11 mouse cellular contexts compared by ENCODE assay signal in the genomic region with DNA sequence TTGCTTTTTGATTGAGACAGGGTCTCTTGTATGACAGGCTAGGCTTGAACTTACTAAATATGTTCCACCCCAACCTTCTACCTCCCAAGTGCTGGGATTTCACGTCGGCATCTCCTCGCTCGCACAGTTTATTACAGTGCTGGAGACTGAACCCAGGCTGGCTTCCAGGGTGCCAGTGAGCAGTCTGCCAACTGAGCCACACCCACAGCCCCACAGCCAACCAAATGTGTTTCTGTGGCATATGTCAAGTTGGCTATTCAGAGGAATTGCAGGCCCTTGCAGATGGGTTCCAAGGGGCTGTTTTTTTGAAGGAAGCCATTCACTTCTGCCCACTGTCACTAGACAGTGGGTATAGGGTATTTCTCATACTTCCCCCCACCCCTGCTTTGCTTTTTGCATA. TPM values are rescaled to one million over a fixed set of nuclear protein-coding genes. Genes with fewer than 3 reads are reported as not detected.
DNase-seq lines count a peak whose midpoint lies in the region; ATAC-seq and TF ChIP-seq lines count a peak whose summit lies in the region.
"Had no signal": no experiment of that assay in that cellular context is flagged by ENCODE, and none has a peak within 500 bp of the region (broad histone marks: within the 10 kb centered on the region; RNA-seq: fewer than 3 reads in every experiment).

No protein-coding gene starts in this region.

- no peak for TF ChIP-seq CTCF in forebrain, postnatal 0 days (IDR thresholded peaks at IDR 0.05; ENCODE audit: low read depth)

- H3K27me3 ChIP-seq in forebrain, postnatal 0 days (ENCODE audit: insufficient read depth, low read length): no peaks in the 10 kb centered on the region
- 0 out of 2 replicates have a peak, but pooled peaks cover under 1% of the 10 kb centered on the region for H3K27me3 ChIP-seq in forebrain, embryonic 10.5 days (ENCODE audit: poor library complexity, severe bottlenecking)
- H3K27me3 ChIP-seq in heart, embryonic 15.5 days: no peaks in the 10 kb centered on the region
- H3K27me3 ChIP-seq in stomach, embryonic 16.5 days (ENCODE audit: control insufficient read depth, insufficient read depth, low read length): no peaks in the 10 kb centered on the region
- no peaks in the 10 kb centered on the region for H3K27me3 ChIP-seq in kidney, embryonic 15.5 days
- H3K27me3 ChIP-seq: limb, embryonic 12.5 days; neural tube, embryonic 12.5 days had no signal

- H3K27ac ChIP-seq in forebrain, postnatal 0 days (ENCODE audit: low read depth, low read length): no peak overlapping the region
- no peak overlapping the region for H3K27ac ChIP-seq in forebrain, embryonic 10.5 days
- H3K27ac ChIP-seq in heart, embryonic 15.5 days: peak overlapping the region; percentile 98
- peak overlapping the region; percentile 20 for H3K27ac ChIP-seq in stomach, embryonic 16.5 days (ENCODE audit: low read length)
- H3K27ac ChIP-seq in kidney, embryonic 15.5 days: no peak overlapping the region
- H3K27ac ChIP-seq: limb, embryonic 12.5 days; neural tube, embryonic 12.5 days had no signal

- peak; percentile 57 for DNase-seq in forebrain, postnatal 0 days
- no peak for DNase-seq in forebrain, embryonic 10.5 days (ENCODE audit: extremely low spot score, low spot score)
- peak; percentile 36 for DNase-seq in ovary, postnatal 36 days (ENCODE audit: low spot score)
- no peak for DNase-seq in ovary, postnatal 14 days (ENCODE audit: low spot score)
- DNase-seq in left cerebral cortex, adult 8-10 months (ENCODE audit: low spot score in 2 of 2): no peak
- DNase-seq: thymus, postnatal 14 days had no signal

- H3K36me3 ChIP-seq in forebrain, postnatal 0 days (ENCODE audit: insufficient read depth): no peaks in the 10 kb centered on the region; the same call in 1 of the 2 replicates
- H3K36me3 ChIP-seq in forebrain, embryonic 10.5 days (replicated peaks): no peaks in the 10 kb centered on the region
- peaks cover 4% of the 10 kb centered on the region; the same call in 1 of the 2 replicates for H3K36me3 ChIP-seq in heart, embryonic 15.5 days
- no peaks in the 10 kb centered on the region for H3K36me3 ChIP-seq in stomach, embryonic 16.5 days (ENCODE audit: control insufficient read depth, insufficient read depth, low read length)
- peaks cover 13% of the 10 kb centered on the region for H3K36me3 ChIP-seq in kidney, embryonic 15.5 days
- H3K36me3 ChIP-seq: neural tube, embryonic 12.5 days had no signal

- no peak overlapping the region for H3K4me3 ChIP-seq in forebrain, postnatal 0 days (ENCODE audit: low read depth, low read length)
- no peak overlapping the region for H3K4me3 ChIP-seq in forebrain, embryonic 10.5 days
- no peak overlapping the region for H3K4me3 ChIP-seq in heart, embryonic 15.5 days
- H3K4me3 ChIP-seq in stomach, embryonic 16.5 days (replicated peaks; ENCODE audit: low read length): no peak overlapping the region
- no peak overlapping the region for H3K4me3 ChIP-seq in kidney, embryonic 15.5 days (replicated peaks)
- H3K4me3 ChIP-seq: limb, embryonic 12.5 days; neural tube, embryonic 12.5 days had no signal

- no peaks in the 10 kb centered on the region for H3K9me3 ChIP-seq in forebrain, postnatal 0 days (ENCODE audit: low read length)
- no peaks in the 10 kb centered on the region for H3K9me3 ChIP-seq in forebrain, embryonic 10.5 days
- H3K9me3 ChIP-seq in heart, embryonic 15.5 days (replicated peaks): no peaks in the 10 kb centered on the region
- no peaks in the 10 kb centered on the region for H3K9me3 ChIP-seq in stomach, embryonic 16.5 days (replicated peaks; ENCODE audit: control insufficient read depth, low read length)
- H3K9me3 ChIP-seq in kidney, embryonic 15.5 days (replicated peaks): no peaks in the 10 kb centered on the region
- H3K9me3 ChIP-seq: limb, embryonic 12.5 days; neural tube, embryonic 12.5 days had no signal

- H3K4me1 ChIP-seq in forebrain, postnatal 0 days (ENCODE audit: insufficient read depth): peaks cover 34% of the 10 kb centered on the region
- peaks cover 36% of the 10 kb centered on the region for H3K4me1 ChIP-seq in forebrain, embryonic 10.5 days
- peaks cover 91% of the 10 kb centered on the region for H3K4me1 ChIP-seq in heart, embryonic 15.5 days (replicated peaks)
- H3K4me1 ChIP-seq in stomach, embryonic 16.5 days (ENCODE audit: control insufficient read depth, insufficient read depth, low read length): peaks cover 86% of the 10 kb centered on the region
- peaks cover 85% of the 10 kb centered on the region for H3K4me1 ChIP-seq in kidney, embryonic 15.5 days

- WGBS in forebrain, postnatal 0 days: 42% methylated on average over 4 of the region's 4 CpGs
- 96% methylated on average over 4 of the region's 4 CpGs for WGBS in forebrain, embryonic 10.5 days
- 66% methylated on average over 4 of the region's 4 CpGs for WGBS in heart, embryonic 15.5 days
- 64% methylated on average over 4 of the region's 4 CpGs for WGBS in stomach, embryonic 16.5 days
- 84% methylated on average over 4 of the region's 4 CpGs for WGBS in kidney, embryonic 15.5 days

- no peak overlapping the region for H3K4me2 ChIP-seq in forebrain, postnatal 0 days (ENCODE audit: low read depth)
- no peak overlapping the region for H3K4me2 ChIP-seq in heart, embryonic 15.5 days
- H3K4me2 ChIP-seq in stomach, embryonic 16.5 days (ENCODE audit: low read depth, low read length): no peak overlapping the region
- no peak overlapping the region for H3K4me2 ChIP-seq in kidney, embryonic 15.5 days
- H3K4me2 ChIP-seq: limb, embryonic 12.5 days; neural tube, embryonic 12.5 days had no signal

- H3K9ac ChIP-seq in forebrain, postnatal 0 days: no peak overlapping the region
- no peak overlapping the region for H3K9ac ChIP-seq in heart, embryonic 15.5 days
- no peak overlapping the region for H3K9ac ChIP-seq in stomach, embryonic 16.5 days (ENCODE audit: low read length)
- H3K9ac ChIP-seq in kidney, embryonic 15.5 days: no peak overlapping the region
- H3K9ac ChIP-seq: limb, embryonic 12.5 days; neural tube, embryonic 12.5 days had no signal

- ATAC-seq in forebrain, postnatal 0 days: no peak
- no peak for ATAC-seq in heart, embryonic 15.5 days (replicated peaks; ENCODE audit: insufficient number of reproducible peaks, insufficient read depth, low FRiP score, low read depth)
- no peak for ATAC-seq in stomach, embryonic 16.5 days (ENCODE audit: insufficient read depth, low FRiP score)
- no peak for ATAC-seq in kidney, embryonic 15.5 days (replicated peaks; ENCODE audit: low FRiP score)

RNA-seq across cellular contexts. Expression of a gene that starts 7.3 kb away (rescaled TPM):
- total RNA-seq in forebrain, postnatal 0 days (2014; rRNA removed): 52.3 and 57.2 TPM in 2 replicates
- 40.5 and 50.2 TPM in 2 replicates for polyA plus RNA-seq in forebrain, postnatal 0 days (2015; fragmentation: Nextera tagmentation; extraction: Ambion mirVana)
- polyA plus RNA-seq in forebrain, embryonic 10.5 days (2016; fragmentation: Nextera tagmentation; extraction: Ambion mirVana): 35.4 and 38.9 TPM in 2 replicates
- polyA plus RNA-seq in heart, embryonic 15.5 days (2015; fragmentation: Nextera tagmentation; extraction: Ambion mirVana): 315 and 367 TPM in 2 replicates
- polyA plus RNA-seq in stomach, embryonic 16.5 days (2015; fragmentation: Nextera tagmentation; extraction: Ambion mirVana): 364 and 365 TPM in 2 replicates
- total RNA-seq in left cerebral cortex, adult 8-10 months (2022): 10 to 100 TPM; 81.9 to 92.8 (median 85.4) TPM
- polyA plus RNA-seq in kidney, embryonic 15.5 days (2015; fragmentation: Nextera tagmentation; extraction: Ambion mirVana): 201 and 233 TPM in 2 replicates

RNA-seq across cellular contexts. Expression of a gene that starts 52.0 kb away (rescaled TPM):
- 0.48 and 0.62 TPM in 2 replicates for total RNA-seq in forebrain, postnatal 0 days (2014; rRNA removed)
- 0.18 and 0.29 TPM in 2 replicates for polyA plus RNA-seq in forebrain, postnatal 0 days (2015; fragmentation: Nextera tagmentation; extraction: Ambion mirVana)
- 0.25 and 0.73 TPM in 2 replicates for polyA plus RNA-seq in forebrain, embryonic 10.5 days (2016; fragmentation: Nextera tagmentation; extraction: Ambion mirVana)
- 17.6 and 21.4 TPM in 2 replicates for polyA plus RNA-seq in heart, embryonic 15.5 days (2015; fragmentation: Nextera tagmentation; extraction: Ambion mirVana)
- polyA plus RNA-seq in stomach, embryonic 16.5 days (2015; fragmentation: Nextera tagmentation; extraction: Ambion mirVana): 3.5 and 3.7 TPM in 2 replicates
- total RNA-seq in left cerebral cortex, adult 8-10 months (2022): under 1 TPM; 0.44 to 0.50 (median 0.47) TPM
- polyA plus RNA-seq in kidney, embryonic 15.5 days (2015; fragmentation: Nextera tagmentation; extraction: Ambion mirVana): 3.2 and 3.3 TPM in 2 replicates

Comparison
In these comparisons a context has a peak if more than half of its experiments do, and no peak if none do; other contexts are left out.
1. DNase-seq: peak in forebrain, postnatal 0 days (single experiment) and ovary, postnatal 36 days (single experiment); none in forebrain, embryonic 10.5 days (single experiment), ovary, postnatal 14 days (single experiment) and left cerebral cortex, adult 8-10 months (0 of 2).
2. H3K27ac ChIP-seq: peak in heart, embryonic 15.5 days (single experiment) and stomach, embryonic 16.5 days (single experiment); none in forebrain, postnatal 0 days (single experiment), forebrain, embryonic 10.5 days (single experiment) and kidney, embryonic 15.5 days (single experiment).